Mouse (Mus musculus) heart, postnatal 0 days (tissue): Measurements from ENCODE around the gene Dnajc16.

Experiments
- CTCF ChIP-seq: IDR thresholded peaks from 2 replicates; pipeline ENCODE4 v1.5.1; 2016; ENCODE audit warnings: antibody characterized with exemption, control low read depth, low read depth
- EP300 ChIP-seq: IDR thresholded peaks from 2 replicates; pipeline ENCODE4 v1.6.1; 2016; ENCODE audit warnings: antibody characterized with exemption, low read depth

DNA sequence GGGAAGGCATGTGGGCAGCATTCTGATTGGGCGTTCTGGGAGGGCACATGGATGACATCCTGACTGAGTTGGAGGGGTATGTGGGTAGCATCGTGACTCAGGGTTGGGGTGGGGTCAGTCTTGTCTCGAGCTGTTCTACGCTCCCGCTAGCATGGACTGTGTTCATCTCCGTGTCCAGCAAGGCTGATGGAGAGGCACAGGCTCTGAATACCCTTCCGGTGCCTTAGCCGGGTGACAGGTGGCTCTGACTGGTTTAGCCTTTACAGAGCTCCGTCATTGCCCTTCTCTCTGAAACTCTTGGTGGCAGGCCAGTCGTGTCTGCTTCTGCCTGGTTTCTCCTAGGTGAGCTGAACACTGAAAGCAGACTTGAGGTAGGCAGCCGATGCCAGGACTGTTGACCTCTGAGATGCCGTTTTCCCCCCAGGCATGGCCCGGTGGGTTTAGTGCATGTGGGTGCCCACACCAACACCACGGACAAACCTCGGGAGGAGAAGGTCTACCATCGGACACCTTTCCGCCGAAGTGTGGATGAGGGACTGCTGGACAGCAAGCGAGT, 35.3 kb downstream of the Dnajc16 start:
- no peak for TF ChIP-seq CTCF
- TF ChIP-seq EP300: no peak
